Mouse (Mus musculus) hindbrain, embryonic 15.5 days (tissue): ENCODE results near the gene Sbf1. TPM values are rescaled to one million over a fixed set of nuclear protein-coding genes. Genes with fewer than 3 reads are reported as not detected.

Experiments
- ATAC-seq: fragments of 200-750 bp; cut with Nextera tagmentation; 2 replicates; pipeline ENCODE4 v1.8.0; 2017; ENCODE audit warnings: low read depth, moderate number of reproducible peaks, moderate TSS enrichment; ENCODE audit not compliant: low FRiP score
- H3K27ac ChIP-seq: fragments of 300-500 bp; sonication (generic); replicated peaks from 2 replicates; pipeline ENCODE4 v1.5.1; 2015; ENCODE audit warnings: mild to moderate bottlenecking, inconsistent platforms
- H3K27me3 ChIP-seq: fragments of 300-500 bp; sonication (generic); 2 replicates; pipeline ENCODE4 v1.6.1; 2015; ENCODE audit warnings: control low read depth, inconsistent platforms
- H3K36me3 ChIP-seq: fragments of 300-500 bp; sonication (generic); 2 replicates; pipeline ENCODE4 v1.6.1; 2015; ENCODE audit warnings: control low read depth, inconsistent platforms
- H3K4me1 ChIP-seq: fragments of 300-500 bp; sonication (generic); replicated peaks from 2 replicates; pipeline ENCODE4 v1.6.1; 2015; ENCODE audit warnings: control low read depth, inconsistent platforms
- H3K4me2 ChIP-seq: fragments of 300-500 bp; sonication (generic); 2 replicates; pipeline ENCODE4 v1.6.1; 2015; ENCODE audit warnings: moderate library complexity, mild to moderate bottlenecking, inconsistent platforms
- H3K4me3 ChIP-seq: fragments of 300-500 bp; sonication (generic); 2 replicates; pipeline ENCODE4 v1.5.1; 2015; ENCODE audit warnings: mild to moderate bottlenecking, inconsistent platforms
- H3K9ac ChIP-seq: fragments of 300-500 bp; sonication (generic); 2 replicates; pipeline ENCODE4 v1.6.1; 2015; ENCODE audit warnings: inconsistent platforms
- H3K9me3 ChIP-seq: fragments of 300-500 bp; sonication (generic); 2 replicates; pipeline ENCODE4 v1.6.1; 2016; ENCODE audit warnings: control low read depth, inconsistent platforms
- WGBS: fragments of 180-500 bp; shearing (Covaris S2); methylation state at CpG from one replicate; pipeline ENCODE4 v1.1.7; 2015; 5-methylcytosine and 5-hydroxymethylcytosine counted together
- polyA plus RNA-seq: library from polyadenylated mRNA; unstranded; fragments of >200 nt; fragmentation: Nextera tagmentation; extraction: Ambion mirVana; gene quantifications from 2 replicates; pipeline ENCODE4 v1.2.1, GENCODE M21; 2015

Sbf1 gene
- polyA plus RNA-seq, 1 experiment from 2014 or later: 102 TPM

GRCm38 (mm10) chr15:89292795-89293194 is 22.3 kb downstream of the Sbf1 start:
- 84% methylated on average over 2 of the region's 2 CpGs for WGBS

GRCm38 (mm10) chr15:89291521-89291920 is 23.6 kb downstream of the Sbf1 start:
- no peak for ATAC-seq
- Histone ChIP-seq H3K4me1 (no peaks in the 10 kb centered on the region), H3K9ac (no peak overlapping the region), H3K9me3 (no peaks in the 10 kb centered on the region), H3K36me3 (peaks cover 84% of the 10 kb centered on the region), H3K27ac (no peak overlapping the region), H3K4me3 (no peak overlapping the region), H3K27me3 (no peaks in the 10 kb centered on the region), H3K4me2 (no peak overlapping the region)
- WGBS: 89% methylated on average over 3 of the region's 3 CpGs

More at GRCm38 (mm10) chr15:89292795-89293194, 22.3 kb downstream of the Sbf1 start:
- no peak overlapping the region for H3K4me3 ChIP-seq
- H3K27me3 ChIP-seq: no peaks in the 10 kb centered on the region
- no peak overlapping the region for H3K4me2 ChIP-seq
- no peaks in the 10 kb centered on the region for H3K4me1 ChIP-seq
- ATAC-seq: no peak
- no peaks in the 10 kb centered on the region for H3K9me3 ChIP-seq
- no peak overlapping the region for H3K27ac ChIP-seq
- H3K36me3 ChIP-seq: peaks cover 78% of the 10 kb centered on the region
- H3K9ac ChIP-seq: no peak overlapping the region

GRCm38 (mm10) chr15:89289455-89289854 is 25.7 kb downstream of the Sbf1 start:
- H3K9me3 ChIP-seq: no peaks in the 10 kb centered on the region
- H3K9ac ChIP-seq: no peak overlapping the region

GRCm38 (mm10) chr15:89288227-89288767 is 26.8 kb downstream of the Sbf1 start:
- H3K4me2 ChIP-seq: no peak overlapping the region
- H3K9ac ChIP-seq: no peak overlapping the region
- H3K36me3 ChIP-seq: peaks cover 84% of the 10 kb centered on the region
- H3K9me3 ChIP-seq: no peaks in the 10 kb centered on the region
- H3K27ac ChIP-seq: no peak overlapping the region
- WGBS: 90% methylated on average over 23 of the region's 23 CpGs
- no peak overlapping the region for H3K4me3 ChIP-seq
- no peaks in the 10 kb centered on the region for H3K4me1 ChIP-seq
- H3K27me3 ChIP-seq: no peaks in the 10 kb centered on the region
- ATAC-seq: 0 out of 2 replicates have a peak, but pooled peaks have one; percentile 32

More at GRCm38 (mm10) chr15:89289455-89289854, 25.7 kb downstream of the Sbf1 start:
- H3K36me3 ChIP-seq: peaks cover 84% of the 10 kb centered on the region
- H3K4me3 ChIP-seq: no peak overlapping the region
- no peaks in the 10 kb centered on the region for H3K4me1 ChIP-seq
- ATAC-seq: no peak
- 97% methylated on average over 11 of the region's 11 CpGs for WGBS
- H3K27me3 ChIP-seq: no peaks in the 10 kb centered on the region
- no peak overlapping the region for H3K27ac ChIP-seq
- no peak overlapping the region for H3K4me2 ChIP-seq

- WGBS: 72% methylated on average over 5 of the region's 5 CpGs
- H3K36me3 ChIP-seq: peaks cover 86% of the 10 kb centered on the region
- H3K27ac ChIP-seq: no peak overlapping the region
- H3K9me3 ChIP-seq: no peaks in the 10 kb centered on the region
- H3K4me1 ChIP-seq: no peaks in the 10 kb centered on the region
- no peak overlapping the region for H3K4me2 ChIP-seq
- no peaks in the 10 kb centered on the region for H3K27me3 ChIP-seq
- no peak overlapping the region for H3K9ac ChIP-seq
- no peak overlapping the region for H3K4me3 ChIP-seq
- no peak for ATAC-seq
Measured at GRCm38 (mm10) chr15:89286582-89286981, 28.5 kb downstream of the Sbf1 start.

GRCm38 (mm10) chr15:89286114-89286513 is 29.0 kb downstream of the Sbf1 start:
- Histone ChIP-seq H3K4me3 (no peak overlapping the region), H3K9ac (no peak overlapping the region), H3K27me3 (no peaks in the 10 kb centered on the region), H3K9me3 (no peaks in the 10 kb centered on the region), H3K36me3 (peaks cover 89% of the 10 kb centered on the region), H3K4me2 (no peak overlapping the region), H3K4me1 (no peaks in the 10 kb centered on the region), H3K27ac (no peak overlapping the region)
- no peak for ATAC-seq
- WGBS: 83% methylated on average over 7 of the region's 7 CpGs

GRCm38 (mm10) chr15:89285478-89285877 is 29.6 kb downstream of the Sbf1 start:
- Histone ChIP-seq H3K4me3 (no peak overlapping the region), H3K4me1 (no peaks in the 10 kb centered on the region), H3K9ac (no peak overlapping the region), H3K4me2 (no peak overlapping the region), H3K36me3 (peaks cover 90% of the 10 kb centered on the region), H3K9me3 (no peaks in the 10 kb centered on the region), H3K27me3 (no peaks in the 10 kb centered on the region), H3K27ac (no peak overlapping the region)
- 99% methylated on average over 5 of the region's 5 CpGs for WGBS
- no peak for ATAC-seq

- Histone ChIP-seq H3K27ac (no peak overlapping the region), H3K9me3 (no peaks in the 10 kb centered on the region)
Measured at GRCm38 (mm10) chr15:89285004-89285403, 30.1 kb downstream of the Sbf1 start.

GRCm38 (mm10) chr15:89284094-89284493 is 31.0 kb downstream of the Sbf1 start:
- ATAC-seq: no peak
- Histone ChIP-seq H3K4me3 (no peak overlapping the region), H3K9ac (no peak overlapping the region), H3K27me3 (no peaks in the 10 kb centered on the region), H3K36me3 (peaks cover 90% of the 10 kb centered on the region), H3K4me1 (no peaks in the 10 kb centered on the region), H3K27ac (no peak overlapping the region), H3K9me3 (no peaks in the 10 kb centered on the region), H3K4me2 (no peak overlapping the region)
- WGBS: 84% methylated on average over 2 of the region's 2 CpGs

More at GRCm38 (mm10) chr15:89285004-89285403, 30.1 kb downstream of the Sbf1 start:
- H3K9ac ChIP-seq: no peak overlapping the region
- no peaks in the 10 kb centered on the region for H3K4me1 ChIP-seq
- ATAC-seq: no peak
- H3K4me2 ChIP-seq: no peak overlapping the region
- peaks cover 90% of the 10 kb centered on the region for H3K36me3 ChIP-seq
- H3K27me3 ChIP-seq: no peaks in the 10 kb centered on the region
- no peak overlapping the region for H3K4me3 ChIP-seq

GRCm38 (mm10) chr15:89282546-89282945 is 32.6 kb downstream of the Sbf1 start:
- Histone ChIP-seq H3K4me1 (no peaks in the 10 kb centered on the region), H3K4me3 (no peak overlapping the region), H3K4me2 (no peak overlapping the region), H3K9me3 (no peaks in the 10 kb centered on the region), H3K27me3 (no peaks in the 10 kb centered on the region), H3K36me3 (peaks cover 90% of the 10 kb centered on the region), H3K9ac (no peak overlapping the region), H3K27ac (no peak overlapping the region)
- no peak for ATAC-seq
- WGBS: 80% methylated on average over 6 of the region's 6 CpGs

- 97% methylated on average over 4 of the region's 4 CpGs for WGBS
- no peak for ATAC-seq
- Histone ChIP-seq H3K4me1 (no peaks in the 10 kb centered on the region), H3K36me3 (peaks cover 82% of the 10 kb centered on the region), H3K4me2 (no peak overlapping the region), H3K9me3 (no peaks in the 10 kb centered on the region), H3K4me3 (no peak overlapping the region), H3K27ac (no peak overlapping the region), H3K9ac (no peak overlapping the region), H3K27me3 (no peaks in the 10 kb centered on the region)
Measured at GRCm38 (mm10) chr15:89277366-89277765, 37.7 kb downstream of the Sbf1 start.

- H3K27me3 ChIP-seq: no peaks in the 10 kb centered on the region
- no peak overlapping the region for H3K4me2 ChIP-seq
- ATAC-seq: no peak
- H3K36me3 ChIP-seq: peaks cover 75% of the 10 kb centered on the region
- H3K9me3 ChIP-seq: no peaks in the 10 kb centered on the region
- no peak overlapping the region for H3K27ac ChIP-seq
- no peak overlapping the region for H3K9ac ChIP-seq
- no peaks in the 10 kb centered on the region for H3K4me1 ChIP-seq
- no peak overlapping the region for H3K4me3 ChIP-seq
- 78% methylated on average over 3 of the region's 3 CpGs for WGBS
Measured at GRCm38 (mm10) chr15:89275497-89275896, 39.6 kb downstream of the Sbf1 start.

GRCm38 (mm10) chr15:89264485-89264884 is 50.6 kb downstream of the Sbf1 start:
- Histone ChIP-seq H3K36me3 (peaks cover 64% of the 10 kb centered on the region), H3K4me1 (no peaks in the 10 kb centered on the region), H3K9me3 (no peaks in the 10 kb centered on the region), H3K4me3 (no peak overlapping the region), H3K27ac (no peak overlapping the region), H3K9ac (no peak overlapping the region), H3K27me3 (no peaks in the 10 kb centered on the region), H3K4me2 (no peak overlapping the region)
- WGBS: 81% methylated on average over 5 of the region's 5 CpGs
- ATAC-seq: no peak
